Mouse (Mus musculus) kidney, embryonic 15.5 days (tissue): Measurements from ENCODE around the gene Olfr248. TPM values are rescaled to one million over a fixed set of nuclear protein-coding genes. Genes with fewer than 3 reads are reported as not detected.

Experiments used
- polyA plus RNA-seq: library from polyadenylated mRNA; unstranded; fragments of >200 nt; fragmentation: Nextera tagmentation; extraction: Ambion mirVana; gene quantifications from 2 replicates; pipeline ENCODE4 v1.2.1, GENCODE M21; 2015

Olfr248 gene
- polyA plus RNA-seq, 1 experiment from 2014 or later: not detected

Other genes with a start within 250 kb of the Olfr248 start
- gene Olfr420, start 235.4 kb upstream of the Olfr248 start, polyA plus RNA-seq: not detected in 2 replicates
- 0.57 and 0.77 TPM in 2 replicates for gene Spta1, start 218.3 kb upstream of the Olfr248 start, polyA plus RNA-seq
- gene Olfr419, start 139.0 kb upstream of the Olfr248 start, polyA plus RNA-seq: not detected in 2 replicates
- 0.22 TPM in 1 of 2 replicates, not detected in the other for gene Mptx1, start 60.5 kb upstream of the Olfr248 start, polyA plus RNA-seq
- not detected in 2 replicates for gene Olfr417, start 25.9 kb upstream of the Olfr248 start, polyA plus RNA-seq
- not detected in 2 replicates for gene Olfr414, start 33.0 kb downstream of the Olfr248 start, polyA plus RNA-seq
- gene Olfr220, start 51.0 kb downstream of the Olfr248 start, polyA plus RNA-seq: not detected in 2 replicates
- 0.59 and 0.95 TPM in 2 replicates for gene Fmn2, start 110.8 kb downstream of the Olfr248 start, polyA plus RNA-seq